Mouse (Mus musculus) testis, adult 2 months (tissue): Measurements from ENCODE around the gene Vav2.

Experiments used
- CTCF ChIP-seq: fragments of 200-500 bp; IDR thresholded peaks from 2 replicates; pipeline ENCODE4 v1.5.1; 2012; ENCODE audit warnings: low read depth, mild to moderate bottlenecking, inconsistent platforms, low read length, moderate library complexity; ENCODE audit not compliant: control insufficient read depth, insufficient read depth, insufficient replicate concordance
- POLR2A ChIP-seq: fragments of 200-500 bp; IDR thresholded peaks from 2 replicates; pipeline ENCODE4 v1.6.1; 2012; ENCODE audit warnings: low read depth, mild to moderate bottlenecking, inconsistent platforms, low read length, moderate library complexity; ENCODE audit not compliant: control insufficient read depth

DNA sequence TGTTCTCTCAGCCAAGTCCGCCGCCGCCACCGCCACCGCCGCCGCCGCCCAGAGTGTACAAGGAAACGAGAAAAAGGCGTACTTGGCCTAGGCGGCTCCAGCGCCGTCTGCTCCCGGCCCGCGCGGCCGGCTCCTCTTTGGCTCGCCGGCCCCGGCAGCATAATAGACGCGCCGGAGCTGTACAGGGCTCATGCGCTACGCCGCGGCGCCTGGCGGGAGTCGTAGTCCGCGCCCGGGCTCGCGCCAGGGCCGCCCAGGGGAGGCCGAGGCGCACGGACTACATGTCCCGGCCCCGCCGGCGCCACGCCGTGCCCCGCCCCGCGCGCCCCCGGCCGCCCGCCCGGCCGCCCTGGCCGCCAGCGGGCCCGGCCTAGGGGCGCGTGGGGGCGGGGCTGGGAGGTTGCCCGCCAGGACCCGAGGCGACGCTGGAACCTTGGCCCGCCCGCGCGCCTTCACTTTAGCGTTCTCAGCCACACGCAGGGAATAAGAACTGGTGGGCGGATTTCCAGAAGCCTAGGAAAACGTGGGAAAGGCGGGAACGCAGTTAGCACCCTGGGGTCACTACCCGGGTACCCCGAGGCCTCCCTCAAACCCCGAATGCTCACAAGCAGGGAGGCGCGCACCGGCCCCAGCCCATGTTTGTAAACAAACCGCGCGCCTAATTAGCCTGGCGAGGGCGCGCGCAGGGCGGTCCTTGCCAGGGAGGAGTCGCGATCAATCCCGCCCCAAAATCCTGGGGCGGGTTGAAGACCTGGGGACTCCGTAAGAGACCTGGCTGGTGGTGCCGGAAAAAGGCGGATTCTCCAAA is 48.9 kb upstream of the Vav2 start:
- no peak for TF ChIP-seq CTCF
- peak; percentile 46 for TF ChIP-seq POLR2A
